Mouse (Mus musculus) MEL-GATA-1-ER (cell line): ENCODE results near the gene Slc1a7.

Experiments
- DNase-seq: peaks from one replicate; pipeline ENCODE4 v3.0.0-alpha.2; 2012; ENCODE audit warnings: low read depth; ENCODE audit errors: extremely low read depth

Slc1a7 gene

DNA sequence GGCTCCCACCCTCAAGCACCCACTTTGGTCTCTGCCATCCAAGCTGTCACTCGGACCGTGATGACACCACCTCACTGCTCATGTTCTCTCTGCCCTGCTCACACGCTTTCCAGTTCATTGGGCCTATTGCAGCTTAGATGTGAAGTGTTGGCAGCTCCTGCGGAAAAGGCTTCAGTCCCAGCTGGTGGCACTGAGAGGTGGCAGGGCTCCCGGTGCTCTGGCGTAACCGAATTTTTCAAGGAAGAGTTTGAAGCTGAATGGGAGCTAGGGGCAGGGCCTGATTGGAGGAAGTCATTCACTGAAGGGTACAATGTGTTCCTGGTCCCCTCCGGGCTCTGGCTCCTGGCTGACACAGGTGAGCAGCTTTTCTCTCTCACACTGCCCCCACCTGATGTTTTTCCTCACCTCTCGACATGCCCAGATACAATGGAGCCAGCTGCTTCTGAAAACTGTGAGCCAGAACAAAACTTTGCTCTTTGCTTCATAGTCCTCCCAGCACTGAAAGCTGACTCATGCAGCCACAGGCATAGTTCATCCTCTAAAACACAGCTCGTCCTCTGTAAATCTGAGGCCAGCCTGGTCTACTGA lies 83.6 kb downstream of the Slc1a7 start:
- DNase-seq: no peak

DNA sequence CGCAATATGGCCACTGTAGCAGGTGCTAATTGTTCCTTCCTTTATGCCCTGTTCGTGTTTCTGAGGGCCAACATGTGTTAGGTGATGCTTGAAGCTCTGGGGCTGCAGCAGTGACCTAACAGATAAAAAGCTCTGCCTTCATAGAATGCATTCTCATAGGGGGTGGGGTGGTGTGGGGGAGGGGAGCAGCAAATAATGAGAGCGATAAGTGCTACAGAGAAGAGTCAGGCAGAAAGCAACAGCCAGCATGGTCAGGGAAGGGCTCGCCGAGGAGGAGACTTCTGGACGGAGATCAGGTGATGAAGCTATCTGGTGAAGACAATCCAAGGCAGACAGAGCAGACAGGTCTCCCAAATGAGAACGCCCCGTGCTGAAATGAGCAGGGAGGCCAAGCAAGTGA lies 84.5 kb downstream of the Slc1a7 start:
- no peak for DNase-seq

DNA sequence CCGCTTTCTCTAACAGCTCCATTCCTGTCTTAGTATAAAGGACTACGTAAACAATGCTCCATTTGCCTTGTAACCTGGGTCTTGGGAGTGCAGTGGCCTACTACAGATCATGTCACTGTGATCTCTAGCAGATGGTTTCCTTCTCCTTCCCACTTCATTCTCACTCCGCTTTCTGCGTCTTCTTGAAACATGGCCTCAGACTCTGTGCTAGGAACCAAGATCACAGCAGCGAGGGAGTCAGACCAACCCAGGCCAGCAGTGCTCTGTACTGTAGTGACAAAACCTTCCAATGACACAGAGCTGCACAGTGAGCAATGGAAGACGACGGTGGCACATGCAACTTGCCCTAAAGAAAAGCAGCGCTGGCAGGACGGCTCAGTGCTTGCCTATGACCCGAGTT lies 87.7 kb downstream of the Slc1a7 start:
- no peak for DNase-seq

DNA sequence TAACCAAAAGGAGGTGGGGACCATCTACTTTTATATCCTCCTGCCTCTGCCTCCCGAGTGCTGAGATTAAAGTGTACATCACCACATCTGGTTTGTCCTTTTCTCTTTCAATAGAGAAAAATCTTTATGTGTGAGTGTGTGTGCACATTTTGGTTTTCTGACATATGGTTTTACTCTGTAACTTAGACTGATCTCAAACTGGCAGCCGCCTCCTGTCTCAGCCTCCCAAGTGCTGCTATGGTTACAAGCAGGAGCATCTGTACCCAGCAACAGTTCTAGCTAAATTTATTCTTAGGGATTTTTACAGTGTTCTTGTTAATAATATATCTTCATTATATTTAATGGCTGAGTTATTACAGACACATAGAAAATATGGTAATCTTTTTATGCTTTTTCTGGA lies 89.1 kb downstream of the Slc1a7 start:
- no peak for DNase-seq

DNA sequence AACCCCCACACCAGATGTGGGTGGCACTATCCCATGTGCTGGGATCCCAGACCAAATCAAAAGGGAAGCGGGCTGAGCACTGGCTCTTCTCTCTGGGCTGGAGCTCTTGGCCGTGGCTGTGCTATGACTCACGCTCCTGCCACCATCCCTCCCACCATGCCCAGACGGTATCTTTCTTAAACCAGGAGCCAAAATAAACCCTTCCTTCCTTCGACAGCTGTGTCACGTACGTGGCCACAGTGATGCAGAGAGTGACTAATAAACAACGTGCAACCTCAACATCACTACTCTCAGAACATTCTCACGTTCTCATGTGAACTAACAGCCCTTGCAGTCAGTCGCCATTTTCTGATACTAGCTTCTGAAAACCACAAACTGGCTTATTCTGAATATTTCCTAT lies 90.0 kb downstream of the Slc1a7 start:
- DNase-seq: no peak

DNA sequence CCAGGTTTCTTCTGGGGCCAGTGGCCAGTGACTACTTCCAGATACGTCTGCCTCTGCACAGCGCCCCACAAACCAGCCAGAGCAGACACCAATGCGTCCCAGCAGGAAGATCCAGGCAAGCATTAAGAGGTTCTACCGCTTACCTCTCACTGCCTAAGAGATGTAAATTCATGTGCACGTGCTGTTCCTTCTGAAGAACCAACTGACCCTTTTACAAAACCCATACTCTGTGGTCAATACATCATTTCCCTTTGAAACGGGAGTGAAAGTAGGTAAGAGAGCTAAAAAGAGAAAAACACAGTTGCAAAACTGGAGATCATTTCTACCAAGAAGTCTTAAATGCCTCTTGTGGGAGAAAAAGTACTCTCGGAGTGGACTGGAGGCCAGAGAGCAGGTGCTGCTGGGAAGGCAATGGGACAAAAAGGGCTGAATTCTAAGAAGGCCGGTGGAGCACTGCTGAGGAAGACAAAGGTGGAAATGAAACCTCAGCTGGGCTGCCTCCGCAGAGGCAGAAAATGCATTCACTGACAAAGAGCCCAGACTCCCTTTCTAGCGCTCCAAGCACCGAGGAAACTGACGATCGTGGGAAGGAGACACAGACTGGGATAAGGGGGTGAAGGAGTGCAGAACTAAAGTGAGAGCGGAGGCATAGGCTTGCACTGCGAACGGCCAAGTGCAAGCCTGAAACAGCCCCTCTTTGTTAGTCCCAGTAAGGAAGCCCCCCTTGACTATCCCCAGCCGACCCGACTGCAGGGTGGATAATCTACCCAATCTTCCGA lies 91.7 kb downstream of the Slc1a7 start:
- DNase-seq: no peak

DNA sequence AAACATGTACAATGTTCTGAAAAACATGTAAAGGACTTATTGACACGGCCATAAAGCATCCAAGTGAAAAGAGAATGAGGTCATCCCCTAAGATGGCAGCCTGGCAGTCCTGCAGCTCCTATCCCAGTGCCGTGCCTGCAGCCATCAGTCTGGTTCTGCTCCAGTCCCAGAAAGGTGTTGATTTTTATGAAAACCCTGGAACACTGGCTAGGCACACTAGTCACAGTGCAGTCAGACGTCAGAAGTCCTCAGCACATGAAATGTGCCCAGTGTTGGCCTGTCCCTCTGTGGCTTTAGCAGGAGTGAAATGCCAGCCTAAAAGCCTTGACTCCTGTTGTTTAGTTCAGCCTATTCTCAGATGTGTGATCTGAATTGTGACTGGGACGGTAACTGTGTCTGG lies 92.6 kb downstream of the Slc1a7 start:
- DNase-seq: no peak

DNA sequence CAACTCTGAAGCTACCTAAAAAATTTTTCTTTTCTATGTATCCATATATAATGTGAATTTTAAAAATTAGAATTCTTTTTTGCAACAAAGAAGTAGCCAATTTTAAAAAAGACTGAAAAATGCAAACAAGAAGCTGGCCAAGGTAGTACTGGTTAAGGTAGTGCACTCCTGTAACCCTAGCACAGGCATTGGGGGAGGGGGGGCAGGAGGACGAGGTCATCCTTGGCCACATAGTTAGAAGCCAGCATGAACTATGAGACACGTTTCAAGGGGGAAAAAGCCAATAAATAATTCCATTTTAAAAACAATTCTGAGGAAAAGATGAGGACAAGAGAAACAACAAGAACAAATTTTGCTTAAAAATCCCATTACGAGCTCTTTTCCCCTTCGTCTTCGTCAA lies 94.4 kb downstream of the Slc1a7 start:
- DNase-seq: no peak
